Mouse (Mus musculus) brain, embryonic 14.5 days (tissue): ENCODE data around the gene Exosc6.

Experiments used
- CTCF ChIP-seq: fragments of 200-500 bp; IDR thresholded peaks from 2 replicates; pipeline ENCODE4 v1.5.1; 2012; ENCODE audit warnings: inconsistent platforms, mild to moderate bottlenecking, moderate library complexity, borderline replicate concordance; ENCODE audit not compliant: insufficient read depth, insufficient read length; ENCODE audit errors: extremely low read depth
- POLR2A ChIP-seq: fragments of 200-500 bp; IDR thresholded peaks from 2 replicates; pipeline ENCODE4 v1.6.1; 2012; ENCODE audit warnings: mild to moderate bottlenecking, inconsistent platforms, borderline replicate concordance; ENCODE audit not compliant: poor library complexity, insufficient read depth, insufficient read length, severe bottlenecking; ENCODE audit errors: extremely low read depth

DNA sequence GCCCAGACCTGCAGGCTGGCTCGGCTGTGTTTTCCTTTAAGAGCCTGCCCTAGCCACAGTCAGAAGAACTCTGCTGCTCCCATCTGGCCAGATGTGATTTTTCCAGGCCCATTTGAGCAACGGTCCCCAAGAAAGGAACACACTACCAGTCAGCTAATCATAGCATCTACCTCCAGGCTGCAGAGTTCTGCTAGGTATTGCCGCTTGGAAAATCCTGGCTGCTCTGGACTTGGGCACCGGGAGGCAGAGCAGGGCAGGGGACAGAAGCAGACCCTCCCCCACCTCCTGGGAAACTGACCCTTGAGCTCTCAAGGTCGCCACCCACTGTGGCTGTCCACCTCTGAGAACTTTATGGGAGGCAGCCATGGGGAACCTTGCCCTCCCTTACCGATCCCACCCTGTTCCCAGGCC is 23.7 kb downstream of the Exosc6 start:
- TF ChIP-seq POLR2A (no peak), CTCF (peak; percentile 28; the same call in 1 of the 2 replicates)
